Mouse (Mus musculus) left cerebral cortex, adult 18-20 months (tissue): ENCODE data around the gene Ambra1. TPM values are rescaled to one million over a fixed set of nuclear protein-coding genes. Genes with fewer than 3 reads are reported as not detected.
A peak's percentile ranks its signal among the peaks of the same experiment; 100 is the strongest.

Experiments
- DNase-seq, 2 experiments: peaks; one replicate each; pipeline ENCODE4 v3.0.0; 2021 to 2022; ENCODE audit warnings: low spot score in 2 of 2, mixed read lengths in 1 of 2
- total RNA-seq, 2 experiments: library from RNA; stranded (reverse); gene quantifications; 2 replicates each; pipeline ENCODE4 v1.2.3; 2021

Gene Ambra1
- total RNA-seq, 2 experiments from 2014 or later = 52.5 to 53.6 TPM

DNA sequence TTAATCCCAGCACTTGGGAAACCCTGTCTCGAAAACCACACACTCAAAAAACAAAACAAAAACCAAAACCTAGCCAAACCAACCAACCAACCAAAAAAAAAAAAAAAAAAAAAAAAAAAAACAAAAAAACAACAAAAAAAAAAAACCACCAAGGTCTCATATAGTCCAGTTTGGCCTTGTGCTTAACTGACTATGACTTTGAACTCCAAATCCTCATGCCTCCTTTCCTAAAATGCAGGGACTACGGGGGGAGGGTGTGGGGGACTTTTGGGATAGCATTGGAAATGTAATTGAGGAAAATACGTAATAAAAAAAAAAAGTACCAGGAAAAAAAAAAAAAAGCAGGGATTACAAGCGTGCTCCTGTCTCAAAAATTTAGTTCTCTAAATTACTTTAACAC lies 363 bp upstream of the Ambra1 start:
- no peak for DNase-seq

- no peak for DNase-seq
Measured at GRCm38 (mm10) chr2:91735221-91735620, 5.3 kb downstream of the Ambra1 start.

GRCm38 (mm10) chr2:91739586-91739985 lies 9.7 kb downstream of the Ambra1 start:
- no peak for DNase-seq

GRCm38 (mm10) chr2:91744686-91745085 lies 14.8 kb downstream of the Ambra1 start:
- no peak for DNase-seq

DNA sequence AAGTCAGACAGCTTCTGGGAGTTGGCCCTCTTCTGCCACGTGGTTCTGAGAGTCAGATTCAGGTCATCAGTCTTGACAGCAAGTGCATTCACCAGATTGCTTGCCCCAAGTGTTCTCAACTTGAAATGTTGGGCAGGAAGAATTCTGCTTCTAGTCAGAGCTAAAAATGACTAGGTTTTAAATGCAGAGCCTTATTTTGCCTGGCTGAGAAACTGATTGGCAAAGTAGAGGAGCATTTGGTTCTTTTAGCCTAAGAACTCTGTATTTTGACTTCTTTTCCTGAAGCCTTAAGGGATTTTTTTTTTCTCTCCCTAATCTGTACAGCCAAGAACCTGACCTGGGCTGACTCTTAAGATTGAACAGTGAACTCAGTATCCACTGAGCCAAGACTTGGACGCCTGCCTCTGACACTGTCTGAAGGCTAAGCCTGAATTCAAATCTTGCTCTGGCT lies 19.9 kb downstream of the Ambra1 start:
- DNase-seq = no peak

- DNase-seq = no peak
Measured at GRCm38 (mm10) chr2:91771921-91772705, 42.2 kb downstream of the Ambra1 start.

- no peak for DNase-seq
Measured at GRCm38 (mm10) chr2:91773309-91773708, 43.4 kb downstream of the Ambra1 start.

DNA sequence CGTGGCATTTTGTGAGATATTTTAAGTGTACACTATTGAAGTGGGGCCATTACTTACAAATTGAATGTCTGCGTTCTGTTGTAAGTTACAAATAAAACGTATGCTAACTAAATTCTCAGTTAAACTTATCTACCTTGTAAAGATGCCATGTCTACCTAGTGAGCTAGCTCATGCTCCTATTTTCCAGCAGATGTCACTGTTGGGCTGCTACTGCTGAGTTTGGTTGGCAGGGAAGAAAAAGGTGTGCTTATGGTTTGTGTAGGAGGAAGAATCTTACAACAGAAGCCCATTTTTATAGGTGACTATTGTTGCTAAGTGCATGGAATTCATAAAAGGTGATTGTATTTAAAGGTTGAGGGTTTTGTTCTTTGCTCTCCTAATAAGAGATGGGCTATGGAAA lies 49.2 kb downstream of the Ambra1 start:
- peak in 1 of 2 experiments; percentile 29 for DNase-seq

DNA sequence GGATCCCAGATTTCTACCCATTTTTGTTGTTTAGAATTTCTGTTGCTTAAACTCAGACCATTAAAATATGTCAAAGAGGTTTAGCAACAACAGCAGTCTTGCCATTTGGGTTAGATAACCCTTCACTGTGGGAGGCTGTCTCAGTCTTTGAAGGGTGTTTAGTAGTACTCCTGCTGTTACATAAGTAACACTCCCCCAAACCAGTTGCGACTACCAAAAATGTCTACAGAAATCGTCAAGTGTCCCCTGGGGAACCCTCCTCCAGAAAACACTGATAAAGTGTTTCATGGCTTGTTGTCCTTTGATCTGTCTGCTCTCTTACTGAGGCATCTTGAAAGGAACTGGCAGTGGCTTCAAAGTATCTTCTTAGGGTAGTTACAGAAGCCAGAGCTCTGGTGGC lies 61.7 kb downstream of the Ambra1 start:
- DNase-seq = peak in 1 of 2 experiments; percentile 41

DNA sequence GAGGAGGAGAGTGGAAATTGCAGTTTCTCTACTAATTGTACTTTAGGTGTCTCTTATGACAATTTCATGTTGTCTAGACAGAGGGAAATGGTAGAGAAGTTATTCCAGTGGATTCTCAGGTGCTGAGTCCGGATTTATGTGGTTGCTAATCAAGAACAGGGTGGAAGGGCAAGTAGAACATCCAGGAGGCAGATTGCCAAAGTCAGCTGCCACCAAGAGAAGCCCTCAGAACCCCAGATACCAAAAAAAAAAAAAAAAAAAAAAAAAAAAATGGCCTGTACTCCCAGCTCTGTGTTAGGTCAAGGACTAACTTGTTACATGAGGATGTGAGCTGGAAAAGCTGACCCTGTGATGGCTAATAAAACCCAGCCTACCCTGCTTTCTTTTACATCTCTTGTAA lies 62.4 kb downstream of the Ambra1 start:
- no peak for DNase-seq

DNA sequence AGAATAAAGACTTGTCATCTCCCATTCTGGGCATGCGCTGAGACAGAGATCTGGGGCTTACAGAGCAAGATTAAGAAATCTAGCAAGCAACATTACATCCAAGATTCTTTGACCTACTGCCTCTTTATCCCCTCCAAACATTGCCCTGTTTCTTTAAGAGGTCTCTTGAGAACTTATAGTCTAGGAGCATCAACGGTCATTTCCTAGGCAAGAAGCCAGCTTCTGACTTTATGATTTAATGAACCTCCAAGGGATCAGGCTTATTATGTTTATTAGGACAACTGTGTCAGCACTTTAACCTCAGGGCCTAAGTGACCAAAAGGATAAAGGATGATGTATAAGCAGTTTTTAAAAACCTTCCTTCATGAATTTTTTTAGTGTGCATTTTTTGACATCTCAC lies 64.5 kb downstream of the Ambra1 start:
- DNase-seq = no peak

DNA sequence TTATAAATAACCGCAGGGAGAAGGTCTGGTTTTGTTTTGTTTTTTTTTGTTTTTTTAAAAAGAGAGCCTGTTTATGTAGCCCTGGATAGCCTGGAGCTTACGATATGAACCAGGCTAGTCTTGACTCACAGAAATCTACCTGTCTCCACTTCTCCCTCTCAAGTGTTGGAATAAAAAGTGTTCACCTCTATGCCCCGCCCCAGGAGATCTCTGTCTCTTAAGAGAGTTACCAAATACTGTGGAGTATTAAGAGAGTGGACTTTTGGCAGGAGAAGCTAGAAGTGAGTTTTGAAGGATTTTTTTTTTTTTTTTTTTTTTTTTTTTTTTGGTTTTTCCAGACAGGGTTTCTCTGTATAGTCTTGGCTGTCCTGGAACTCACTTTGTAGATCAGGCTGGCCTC lies 65.2 kb downstream of the Ambra1 start:
- no peak for DNase-seq

DNA sequence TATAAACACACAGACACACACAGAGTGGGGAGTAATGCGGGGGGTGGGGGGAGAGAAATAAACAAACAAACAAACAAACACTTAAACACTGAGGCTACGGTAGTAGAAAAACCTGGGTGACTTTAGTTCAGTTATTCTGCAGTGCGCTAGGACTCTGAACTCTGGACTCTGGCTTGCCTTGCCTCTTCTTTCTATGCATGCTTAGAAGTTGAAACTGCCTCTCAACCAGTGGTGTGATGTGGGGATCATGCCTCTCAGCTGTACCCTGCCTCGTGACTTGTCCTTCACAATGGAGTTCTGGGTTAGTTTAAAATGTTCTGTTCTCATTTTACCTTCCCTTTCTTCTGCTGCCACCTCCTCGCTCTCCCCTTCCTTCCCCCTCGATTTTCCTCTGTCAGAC lies 81.5 kb downstream of the Ambra1 start:
- no peak for DNase-seq

DNA sequence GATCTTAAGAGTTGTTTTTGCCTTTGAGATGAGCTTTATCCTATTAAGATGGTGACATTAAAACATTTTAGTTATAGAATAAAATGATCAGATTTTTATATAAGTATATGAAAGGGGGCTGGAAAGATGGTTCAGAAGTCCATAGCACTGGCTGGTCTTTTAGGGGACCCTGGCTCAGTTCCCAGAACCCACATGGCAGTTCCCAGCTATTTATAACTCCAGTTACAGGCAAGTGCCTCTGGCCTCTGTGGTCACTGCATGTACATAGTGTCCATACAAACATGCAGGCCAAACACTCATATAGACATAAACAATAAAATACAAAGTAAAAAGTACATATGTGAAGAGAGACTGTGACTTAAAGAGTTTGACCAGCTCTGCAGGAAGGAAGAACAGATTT lies 86.8 kb downstream of the Ambra1 start:
- DNase-seq = no peak

DNA sequence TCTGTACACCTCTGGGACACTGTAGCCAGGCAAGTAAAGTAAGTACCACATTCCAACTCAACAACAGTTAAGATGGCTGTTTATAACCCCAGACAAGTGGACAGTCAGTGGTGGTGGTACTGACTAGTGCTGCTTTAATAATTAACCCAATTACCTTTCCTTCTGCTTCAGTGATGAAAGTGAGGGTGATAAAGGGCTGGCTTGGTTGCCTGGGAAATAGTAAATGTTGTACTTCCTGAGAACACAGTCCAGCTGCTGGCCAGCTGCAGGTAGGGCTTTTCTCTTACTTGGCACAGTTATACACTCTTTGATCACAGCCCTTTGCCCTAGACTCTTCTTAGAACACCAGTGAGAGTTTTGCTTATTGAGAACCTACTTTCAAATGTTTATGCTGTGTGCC lies 102.3 kb downstream of the Ambra1 start:
- DNase-seq = no peak

- DNase-seq = no peak
Measured at GRCm38 (mm10) chr2:91834272-91834671, 104.3 kb downstream of the Ambra1 start.

DNA sequence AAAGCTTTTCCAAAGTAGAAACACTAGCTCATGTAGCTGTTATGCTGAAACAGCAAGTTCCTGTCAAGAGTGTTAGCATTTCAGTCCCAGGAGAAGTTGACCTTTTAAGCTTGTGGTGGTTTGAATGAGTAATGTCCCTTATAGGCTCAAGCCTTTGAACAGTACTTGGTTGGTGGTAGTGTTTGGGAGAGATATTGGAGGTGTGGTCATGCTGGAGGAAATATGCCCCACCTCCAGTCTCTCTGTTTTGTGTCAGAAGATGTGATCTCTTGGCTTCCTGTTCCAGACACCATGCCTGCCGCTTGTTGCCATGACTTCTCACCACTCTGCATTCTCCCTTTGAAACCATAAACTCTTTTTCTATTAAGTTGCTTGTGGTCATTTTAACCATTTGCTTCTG lies 105.1 kb downstream of the Ambra1 start:
- no peak for DNase-seq

- DNase-seq = no peak
Measured at GRCm38 (mm10) chr2:91835631-91836030, 105.7 kb downstream of the Ambra1 start.

DNA sequence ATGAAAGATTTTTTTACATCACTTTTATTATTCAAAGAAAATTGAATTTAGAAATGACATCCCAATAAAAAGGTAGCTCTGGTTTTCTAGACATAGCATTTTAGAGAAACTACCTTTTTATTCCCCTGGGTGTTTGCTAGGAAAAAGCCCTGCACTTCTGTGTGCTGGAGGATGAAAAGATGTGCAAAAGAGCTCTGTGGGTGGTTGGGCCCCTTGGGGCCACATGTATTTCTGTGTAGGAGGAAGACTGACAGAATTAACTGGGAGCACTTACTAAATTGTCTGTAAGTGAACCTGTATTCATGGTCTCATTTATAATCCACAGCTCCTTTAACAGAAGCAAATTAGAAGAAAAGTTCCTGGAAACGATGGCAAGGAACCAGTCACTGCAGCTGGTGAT lies 114.2 kb downstream of the Ambra1 start:
- peak in 1 of 2 experiments; percentile 36 for DNase-seq

GRCm38 (mm10) chr2:91852446-91853191 lies 122.7 kb downstream of the Ambra1 start:
- DNase-seq = no peak

GRCm38 (mm10) chr2:91854575-91854974 lies 124.6 kb downstream of the Ambra1 start:
- DNase-seq = no peak

DNA sequence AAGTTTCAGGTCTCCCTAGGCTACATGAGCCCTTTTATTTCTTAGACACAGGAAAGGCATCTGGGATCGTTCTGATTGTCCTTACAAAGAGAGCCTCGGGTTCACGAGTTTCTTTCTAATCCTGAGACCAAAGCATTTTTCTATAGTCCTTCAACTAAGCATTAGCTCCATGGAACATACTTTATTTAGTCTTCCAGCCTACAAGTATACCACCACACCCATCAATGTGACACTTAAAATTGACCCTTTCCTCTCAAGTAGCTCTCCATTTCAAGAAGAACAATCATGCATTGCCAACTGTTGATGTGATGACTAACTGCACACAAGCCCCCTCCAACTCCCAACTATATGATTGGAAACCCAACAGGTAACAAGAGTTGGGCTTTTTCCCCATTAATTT lies 127.0 kb downstream of the Ambra1 start:
- no peak for DNase-seq

- no peak for DNase-seq
Measured at GRCm38 (mm10) chr2:91859423-91859822, 129.5 kb downstream of the Ambra1 start.
